Mouse (Mus musculus) heart, postnatal 4 days (tissue): ENCODE data around the gene Alox5ap. TPM values are rescaled to one million over a fixed set of nuclear protein-coding genes. Genes with fewer than 3 reads are reported as not detected.

Source experiments
- DNase-seq: peaks from one replicate; pipeline ENCODE4 v3.0.0; 2021
- total RNA-seq, 2 experiments: library from RNA; stranded (reverse); gene quantifications; 2 replicates each; pipeline ENCODE4 v1.2.3; 2021

The Alox5ap gene
- total RNA-seq, 2 experiments from 2014 or later: 7.6 TPM

GRCm38 (mm10) chr5:149261449-149261848 lies 3.1 kb upstream of the Alox5ap start:
- DNase-seq: no peak

- peak; percentile 44 for DNase-seq
These were observed 2.7 kb upstream of the Alox5ap start for GRCm38 (mm10) chr5:149261866-149262265.

GRCm38 (mm10) chr5:149264878-149265279 lies 312 bp downstream of the Alox5ap start:
- DNase-seq: no peak

- DNase-seq: no peak
These were observed 2.2 kb downstream of the Alox5ap start for GRCm38 (mm10) chr5:149266761-149267221.

- DNase-seq: no peak
These were observed 2.9 kb downstream of the Alox5ap start for GRCm38 (mm10) chr5:149267493-149267892.

GRCm38 (mm10) chr5:149271291-149271690 lies 6.7 kb downstream of the Alox5ap start:
- no peak for DNase-seq

GRCm38 (mm10) chr5:149272535-149272934 lies 8.0 kb downstream of the Alox5ap start:
- no peak for DNase-seq

GRCm38 (mm10) chr5:149274390-149275104 lies 10.0 kb downstream of the Alox5ap start:
- no peak for DNase-seq

GRCm38 (mm10) chr5:149275105-149275494 lies 10.5 kb downstream of the Alox5ap start:
- DNase-seq: no peak

- DNase-seq: no peak
These were observed 13.0 kb downstream of the Alox5ap start for GRCm38 (mm10) chr5:149277529-149277928.

- DNase-seq: peak; percentile 63
These were observed 14.8 kb downstream of the Alox5ap start for GRCm38 (mm10) chr5:149279273-149279844.

- DNase-seq: peak; percentile 35
These were observed 18.4 kb downstream of the Alox5ap start for GRCm38 (mm10) chr5:149283009-149283408.

GRCm38 (mm10) chr5:149283821-149284220 lies 19.3 kb downstream of the Alox5ap start:
- no peak for DNase-seq

- DNase-seq: no peak
These were observed 21.5 kb downstream of the Alox5ap start for GRCm38 (mm10) chr5:149286021-149286420.

- peak; percentile 21 for DNase-seq
These were observed 22.8 kb downstream of the Alox5ap start for GRCm38 (mm10) chr5:149287148-149288038.

- DNase-seq: no peak
These were observed 26.7 kb downstream of the Alox5ap start for GRCm38 (mm10) chr5:149291266-149291665.

- no peak for DNase-seq
These were observed 28.5 kb downstream of the Alox5ap start for GRCm38 (mm10) chr5:149293071-149293470.

GRCm38 (mm10) chr5:149296808-149297207 lies 32.2 kb downstream of the Alox5ap start:
- no peak for DNase-seq

GRCm38 (mm10) chr5:149297464-149297863 lies 32.9 kb downstream of the Alox5ap start:
- DNase-seq: no peak

- no peak for DNase-seq
These were observed 33.7 kb downstream of the Alox5ap start for GRCm38 (mm10) chr5:149298234-149298633.

- DNase-seq: peak; percentile 31
These were observed 48.5 kb downstream of the Alox5ap start for GRCm38 (mm10) chr5:149312884-149313652.

- DNase-seq: no peak
These were observed 50.0 kb downstream of the Alox5ap start for GRCm38 (mm10) chr5:149314514-149315081.
